Mouse (Mus musculus) forebrain, embryonic 14.5 days (tissue): ENCODE measurements around the gene Gm44790. TPM values are rescaled to one million over a fixed set of nuclear protein-coding genes. Genes with fewer than 3 reads are reported as not detected.

Experiments used
- ATAC-seq: fragments of 200-750 bp; cut with Nextera tagmentation; 2 replicates; pipeline ENCODE4 v1.8.0; 2017; ENCODE audit warnings: mild to moderate bottlenecking, moderate library complexity
- DNase-seq: peaks from one replicate; pipeline ENCODE4 v3.0.0-alpha.2; 2015; ENCODE audit warnings: low spot score
- H3K27ac ChIP-seq: fragments of 300-500 bp; sonication (generic); 2 replicates; pipeline ENCODE4 v1.5.1; 2014; ENCODE audit warnings: low read depth, mild to moderate bottlenecking, control low read depth, low read length, moderate library complexity
- H3K27me3 ChIP-seq: fragments of 300-500 bp; sonication (generic); replicated peaks from 2 replicates; pipeline ENCODE4 v1.6.1; 2014; ENCODE audit warnings: low read length, control low read depth, mixed read lengths; ENCODE audit not compliant: control insufficient read depth, insufficient read depth
- H3K36me3 ChIP-seq: fragments of 300-500 bp; sonication (generic); 2 replicates; pipeline ENCODE4 v1.6.1; 2014; ENCODE audit warnings: low read length, control low read depth; ENCODE audit not compliant: control insufficient read depth, insufficient read depth
- H3K4me1 ChIP-seq: fragments of 300-500 bp; sonication (generic); 2 replicates; pipeline ENCODE4 v1.6.1; 2014; ENCODE audit warnings: antibody characterized with exemption, low read length, control low read depth; ENCODE audit not compliant: control insufficient read depth, insufficient read depth
- H3K4me2 ChIP-seq: fragments of 300-500 bp; sonication (generic); 2 replicates; pipeline ENCODE4 v1.6.1; 2014; ENCODE audit warnings: mild to moderate bottlenecking, control low read depth, low read length
- H3K4me3 ChIP-seq: fragments of 300-500 bp; sonication (generic); 2 replicates; pipeline ENCODE4 v1.5.1; 2014; ENCODE audit warnings: low read depth, low read length, control low read depth
- H3K9ac ChIP-seq: fragments of 300-500 bp; sonication (generic); 2 replicates; pipeline ENCODE4 v1.6.1; 2014; ENCODE audit warnings: mild to moderate bottlenecking, low read length, control low read depth, moderate library complexity
- H3K9me3 ChIP-seq: fragments of 300-500 bp; sonication (generic); replicated peaks from 2 replicates; pipeline ENCODE4 v1.6.1; 2016; ENCODE audit warnings: low read length, control low read depth, mixed read lengths; ENCODE audit not compliant: control insufficient read depth
- WGBS: fragments of 180-500 bp; shearing (Covaris S2); extraction: QIAGEN DNeasy Blood & Tissue Kit; methylation state at CpG from one replicate; pipeline ENCODE4 v1.1.7; 2014; 5-methylcytosine and 5-hydroxymethylcytosine counted together
- polyA plus RNA-seq: library from polyadenylated mRNA; unstranded; fragments of >200 nt; fragmentation: Nextera tagmentation; extraction: Ambion mirVana; gene quantifications from 2 replicates; pipeline ENCODE4 v1.2.1, GENCODE M21; 2014

Gm44790 gene
- polyA plus RNA-seq, 1 experiment from 2014 or later = 1.9 TPM

DNA sequence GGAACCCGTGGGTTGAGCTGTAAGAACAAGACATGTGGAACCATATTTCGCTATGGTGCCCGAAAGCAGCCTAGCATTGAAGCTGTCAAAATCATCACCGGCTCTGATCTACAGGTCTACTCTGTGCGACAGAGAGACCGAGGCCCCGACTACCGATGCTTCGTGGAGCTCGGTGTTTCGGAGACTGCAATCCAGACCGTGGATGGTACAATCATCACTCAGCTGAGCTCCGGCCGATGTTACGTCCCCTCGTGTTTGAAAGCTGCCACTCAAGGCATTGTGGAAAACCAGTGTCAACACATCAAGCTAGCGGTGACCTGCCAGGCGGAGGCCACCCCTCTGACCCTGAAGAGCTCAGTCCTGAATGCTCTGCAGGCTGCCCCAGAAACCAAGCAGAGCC, 19.1 kb downstream of the Gm44790 start:
- DNase-seq = no peak
- Histone ChIP-seq H3K27ac (no peak overlapping the region), H3K9ac (no peak overlapping the region), H3K36me3 (peaks cover 56% of the 10 kb centered on the region), H3K4me3 (no peak overlapping the region), H3K4me1 (no peaks in the 10 kb centered on the region), H3K27me3 (no peaks in the 10 kb centered on the region), H3K9me3 (no peaks in the 10 kb centered on the region), H3K4me2 (no peak overlapping the region)
- ATAC-seq = no peak
- WGBS = 97% methylated on average over 18 of the region's 18 CpGs

DNA sequence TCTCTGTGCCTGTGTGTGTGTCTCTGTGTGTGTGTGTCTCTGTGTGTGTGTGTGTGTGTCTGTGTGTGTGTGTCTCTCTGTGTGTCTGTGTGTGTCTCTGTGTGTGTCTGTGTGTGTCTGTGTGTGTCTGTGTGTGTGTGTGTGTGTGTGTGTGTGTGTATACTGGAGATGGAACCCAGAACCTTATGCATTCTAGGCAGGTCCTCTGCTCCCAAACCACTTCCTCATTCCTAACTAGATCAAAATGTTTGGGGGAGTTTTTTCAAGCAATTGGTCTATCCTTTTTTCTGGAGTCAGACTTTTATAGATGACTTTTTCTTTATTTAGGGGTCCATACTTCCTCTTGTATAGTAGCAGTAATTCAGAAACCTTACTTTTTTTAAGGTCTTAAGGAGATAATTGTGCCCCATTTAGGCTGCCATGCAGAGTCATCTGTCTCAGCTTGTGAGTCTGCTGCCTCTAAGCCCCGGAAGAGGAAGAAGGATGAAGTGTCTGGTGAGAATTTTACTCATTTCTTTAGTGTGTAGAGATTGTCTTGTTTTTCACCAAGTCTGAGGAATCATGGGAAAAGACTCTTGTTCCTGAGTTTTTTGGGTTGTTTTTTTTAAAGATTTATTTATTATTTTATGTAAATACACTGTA, 20.6 kb downstream of the Gm44790 start:
- no peak for DNase-seq
- no peak overlapping the region for H3K4me2 ChIP-seq
- H3K27me3 ChIP-seq = no peaks in the 10 kb centered on the region
- WGBS = 92% methylated on average over 1 of the region's 1 CpGs
- H3K4me1 ChIP-seq = no peaks in the 10 kb centered on the region
- no peak for ATAC-seq
- H3K9ac ChIP-seq = no peak overlapping the region
- peaks cover 65% of the 10 kb centered on the region for H3K36me3 ChIP-seq
- no peak overlapping the region for H3K27ac ChIP-seq
- H3K4me3 ChIP-seq = no peak overlapping the region
- no peaks in the 10 kb centered on the region for H3K9me3 ChIP-seq

DNA sequence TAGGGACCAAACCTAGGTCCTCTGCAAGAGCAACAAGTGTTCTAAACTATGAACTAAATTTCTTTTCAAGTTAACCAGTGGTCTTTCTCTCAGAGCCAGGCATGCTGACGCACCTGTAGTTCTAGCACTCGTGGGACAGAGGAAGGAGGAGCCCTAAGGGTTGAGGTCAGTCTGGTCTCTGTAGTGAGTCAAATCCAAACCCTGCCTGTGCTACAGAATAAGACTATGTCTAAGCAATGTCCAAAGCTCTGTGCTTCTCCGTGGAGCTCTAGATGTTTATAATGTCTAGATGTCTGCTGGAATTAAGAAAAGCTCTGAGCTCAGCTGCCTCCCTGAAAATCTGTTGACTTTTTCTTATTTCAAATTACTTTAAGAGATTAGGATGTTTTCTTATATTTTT, 30.3 kb downstream of the Gm44790 start:
- WGBS = 88% methylated on average over 3 of the region's 3 CpGs

DNA sequence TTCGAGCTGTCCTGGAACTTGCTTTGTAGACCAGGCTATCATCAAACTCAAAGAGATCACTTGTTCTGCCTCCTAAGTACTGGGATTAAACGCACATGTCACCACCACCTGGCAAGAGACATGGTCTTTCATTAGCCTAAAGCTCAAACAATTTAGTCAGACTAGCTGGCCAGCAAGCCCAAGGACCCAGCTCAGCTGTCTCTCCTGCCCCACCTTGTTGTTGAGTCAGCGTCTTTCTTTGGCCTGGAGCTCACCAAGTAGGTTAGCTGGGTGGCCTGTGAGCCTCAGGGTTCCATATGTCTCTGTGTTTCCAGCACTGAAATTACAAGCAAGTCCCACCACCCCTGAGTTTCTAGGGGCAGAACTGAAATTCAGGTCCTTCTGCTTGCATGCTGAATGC, 36.6 kb downstream of the Gm44790 start:
- Histone ChIP-seq H3K36me3 (peaks cover 64% of the 10 kb centered on the region), H3K4me1 (no peaks in the 10 kb centered on the region), H3K4me3 (no peak overlapping the region), H3K27me3 (no peaks in the 10 kb centered on the region), H3K27ac (no peak overlapping the region), H3K9me3 (no peaks in the 10 kb centered on the region), H3K4me2 (no peak overlapping the region), H3K9ac (no peak overlapping the region)
- DNase-seq = no peak
- no peak for ATAC-seq
- WGBS = 92% methylated on average over 3 of the region's 3 CpGs

More for the DNA sequence above, 30.3 kb downstream of the Gm44790 start:
- no peak overlapping the region for H3K9ac ChIP-seq
- no peak for ATAC-seq
- no peaks in the 10 kb centered on the region for H3K9me3 ChIP-seq
- no peaks in the 10 kb centered on the region for H3K27me3 ChIP-seq
- peaks cover 70% of the 10 kb centered on the region for H3K36me3 ChIP-seq
- H3K4me2 ChIP-seq = no peak overlapping the region
- no peaks in the 10 kb centered on the region for H3K4me1 ChIP-seq
- no peak overlapping the region for H3K4me3 ChIP-seq
- H3K27ac ChIP-seq = no peak overlapping the region
- no peak for DNase-seq

DNA sequence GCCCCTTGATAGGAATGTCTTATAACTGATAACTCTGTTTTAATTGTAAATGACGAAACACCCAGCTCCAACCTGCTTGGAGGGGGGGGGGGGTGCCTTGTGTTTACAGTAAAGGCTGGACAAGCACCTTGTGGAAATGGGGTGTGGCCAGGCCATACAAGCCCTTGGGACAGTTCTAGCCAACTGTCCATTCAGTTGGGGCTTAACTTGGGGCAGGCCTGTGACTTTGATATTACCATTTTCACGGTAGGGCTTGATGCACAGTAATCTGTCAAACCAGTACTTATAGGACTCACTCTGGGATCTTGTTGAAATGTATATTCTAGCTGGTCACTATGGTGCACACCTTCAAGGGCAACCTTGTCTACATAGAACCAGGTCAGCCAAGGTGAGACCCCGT, 44.9 kb downstream of the Gm44790 start:
- Histone ChIP-seq H3K27ac (no peak overlapping the region; the same call in 1 of the 2 replicates), H3K9ac (no peak overlapping the region)
- 89% methylated on average over 3 of the region's 3 CpGs for WGBS

DNA sequence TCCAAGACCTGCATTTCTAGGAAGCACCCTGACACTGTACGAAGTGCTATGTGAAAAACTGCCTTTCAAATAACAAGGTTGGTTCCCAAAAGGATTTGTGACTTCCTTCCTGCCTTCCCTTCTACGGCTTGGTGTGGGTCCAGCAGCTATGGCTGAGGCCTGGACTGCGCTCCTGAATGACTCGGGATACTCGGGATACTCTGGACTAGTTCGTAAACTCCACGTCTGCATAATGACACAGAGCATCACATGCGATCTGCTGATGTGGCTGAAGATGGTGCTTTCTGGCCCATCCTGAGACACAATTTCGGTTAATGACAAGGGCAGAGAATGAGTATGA, 45.3 kb downstream of the Gm44790 start:
- 29% methylated on average over 9 of the region's 9 CpGs for WGBS
- no peaks in the 10 kb centered on the region for H3K9me3 ChIP-seq
- no peak; the same call in 1 of the 2 replicates for ATAC-seq
- H3K27me3 ChIP-seq = no peaks in the 10 kb centered on the region
- H3K27ac ChIP-seq = peak overlapping the region; percentile 79
- peak overlapping the region; percentile 31 for H3K4me3 ChIP-seq
- peak overlapping the region; percentile 74 for H3K4me2 ChIP-seq
- no peak for DNase-seq
- H3K4me1 ChIP-seq = peaks cover 14% of the 10 kb centered on the region
- H3K36me3 ChIP-seq = peaks cover 21% of the 10 kb centered on the region
- H3K9ac ChIP-seq = peak overlapping the region; percentile 65

More for the DNA sequence above, 44.9 kb downstream of the Gm44790 start:
- Histone ChIP-seq H3K9me3 (no peaks in the 10 kb centered on the region), H3K4me1 (peaks cover 14% of the 10 kb centered on the region), H3K4me2 (peak overlapping the region; percentile 74), H3K4me3 (peak overlapping the region; percentile 31; the same call in 1 of the 2 replicates), H3K36me3 (peaks cover 23% of the 10 kb centered on the region), H3K27me3 (no peaks in the 10 kb centered on the region)
- no peak for DNase-seq
- no peak for ATAC-seq

DNA sequence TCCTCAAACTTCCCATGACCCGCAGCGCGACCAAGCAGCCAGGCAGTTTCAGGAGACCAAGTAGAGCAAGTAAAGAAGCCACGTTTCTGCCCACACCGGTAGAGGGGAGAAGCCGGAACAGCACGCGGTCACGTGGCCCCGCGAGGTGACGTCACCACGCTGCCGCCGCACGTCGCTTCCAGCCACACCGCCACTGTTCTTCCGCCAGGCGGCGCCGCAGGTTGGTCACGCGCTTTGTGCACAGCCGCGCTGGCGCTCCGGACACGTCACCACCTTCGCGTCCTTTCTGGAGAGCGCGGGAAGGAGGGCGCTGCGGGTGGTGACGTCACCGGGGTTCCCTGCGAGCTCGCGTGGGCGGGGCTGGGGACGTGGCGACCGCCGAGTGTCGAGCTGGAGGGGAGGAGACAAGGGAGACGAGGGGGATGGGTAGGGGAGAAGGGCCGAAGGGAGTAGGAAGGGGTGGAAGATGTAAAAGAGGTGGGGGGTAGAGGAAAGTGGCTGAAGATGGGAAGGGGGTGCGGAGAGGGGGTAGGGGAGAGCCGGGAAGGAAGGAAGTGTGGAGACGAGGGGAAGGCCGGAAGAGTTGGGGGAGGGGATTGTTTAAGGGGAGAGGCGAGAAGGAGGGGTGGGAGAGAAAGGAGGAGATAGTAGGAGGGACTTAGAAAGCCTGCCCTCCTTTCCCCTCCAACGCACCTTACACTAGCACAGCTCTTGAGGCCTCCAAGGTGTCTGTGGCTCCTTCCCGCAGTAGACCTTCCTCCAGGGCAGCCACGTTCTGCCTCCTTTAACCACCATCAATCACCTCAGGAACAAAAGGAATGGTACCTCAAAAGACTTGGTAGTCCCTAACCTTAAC, 45.9 kb downstream of the Gm44790 start:
- H3K9ac ChIP-seq = peak overlapping the region; percentile 65
- H3K4me2 ChIP-seq = peak overlapping the region; percentile 74
- peak overlapping the region; percentile 31 for H3K4me3 ChIP-seq
- H3K27ac ChIP-seq = peak overlapping the region; percentile 92
- peak; percentile 96 for ATAC-seq
- peak; percentile 99 for DNase-seq
- no peaks in the 10 kb centered on the region for H3K9me3 ChIP-seq
- H3K4me1 ChIP-seq = peaks cover 14% of the 10 kb centered on the region
- H3K27me3 ChIP-seq = no peaks in the 10 kb centered on the region
- under 1% methylated on average over 56 of the region's 56 CpGs for WGBS
- H3K36me3 ChIP-seq = peaks cover 18% of the 10 kb centered on the region

DNA sequence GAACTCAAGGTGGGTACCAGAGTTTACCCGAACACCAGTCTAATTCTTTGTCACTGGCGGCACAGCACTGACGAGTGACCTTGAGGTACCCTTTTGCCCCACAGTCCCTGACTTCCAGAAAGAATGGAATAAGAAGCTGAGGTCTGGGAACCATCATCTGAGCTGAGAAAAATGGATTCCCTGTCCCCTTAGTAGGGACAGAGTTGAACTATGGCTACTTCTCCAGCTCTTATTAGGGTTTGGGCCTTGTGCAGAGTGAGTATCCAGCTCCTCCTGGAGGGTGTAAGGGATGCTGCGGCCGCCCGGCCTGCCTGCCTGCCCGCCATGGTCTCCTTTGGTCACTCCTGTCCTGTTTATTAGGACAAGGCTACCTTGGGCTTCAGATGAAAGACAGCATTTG, 46.6 kb downstream of the Gm44790 start:
- peak overlapping the region; percentile 31 for H3K4me3 ChIP-seq
- H3K4me2 ChIP-seq = peak overlapping the region; percentile 54
- ATAC-seq (no peak; the same call in 1 of the 2 replicates), DNase-seq (no peak)
- WGBS = 54% methylated on average over 7 of the region's 7 CpGs
- peaks cover 14% of the 10 kb centered on the region for H3K36me3 ChIP-seq
- peak overlapping the region; percentile 65 for H3K9ac ChIP-seq
- peaks cover 14% of the 10 kb centered on the region for H3K4me1 ChIP-seq
- H3K9me3 ChIP-seq = no peaks in the 10 kb centered on the region
- peak overlapping the region; percentile 92 for H3K27ac ChIP-seq
- H3K27me3 ChIP-seq = no peaks in the 10 kb centered on the region

DNA sequence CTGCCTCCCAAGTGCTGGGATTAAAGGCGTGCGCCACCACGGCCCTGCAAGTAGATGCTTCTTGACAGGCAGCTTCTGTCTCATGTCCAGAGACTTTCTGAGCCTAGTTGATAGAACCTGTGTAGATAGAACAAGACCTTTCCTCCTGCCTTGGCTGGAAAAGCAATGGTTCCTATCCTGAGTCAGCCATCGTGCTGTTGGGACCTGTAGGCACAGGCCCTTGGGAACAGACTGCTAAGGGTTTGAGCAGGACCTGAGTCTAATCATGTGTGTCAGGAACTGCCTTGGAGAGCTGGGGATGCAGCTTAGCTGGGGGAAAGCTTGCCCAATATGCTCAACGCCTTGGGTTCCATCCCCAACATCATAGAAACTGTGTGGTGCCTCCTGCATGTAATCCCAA, 47.6 kb downstream of the Gm44790 start:
- Histone ChIP-seq H3K4me1 (peaks cover 14% of the 10 kb centered on the region), H3K4me3 (no peak overlapping the region), H3K27me3 (no peaks in the 10 kb centered on the region), H3K9ac (no peak overlapping the region), H3K36me3 (peaks cover 11% of the 10 kb centered on the region), H3K27ac (no peak overlapping the region), H3K4me2 (no peak overlapping the region), H3K9me3 (no peaks in the 10 kb centered on the region)
- ATAC-seq (no peak), DNase-seq (no peak)
- WGBS = 95% methylated on average over 5 of the region's 5 CpGs
